Mouse (Mus musculus) CH12.LX (cell line): Measurements from ENCODE around the gene Epb41l2. TPM values are rescaled to one million over a fixed set of nuclear protein-coding genes. Genes with fewer than 3 reads are reported as not detected.

Experiments
- DNase-seq: peaks from one replicate; pipeline ENCODE4 v3.0.0-alpha.2; 2013; ENCODE audit errors: extremely low read depth
- H3K27ac ChIP-seq: 2 replicates; pipeline ENCODE4 v1.5.1; 2012; ENCODE audit warnings: low read depth, mild to moderate bottlenecking, control low read depth, moderate library complexity; ENCODE audit not compliant: insufficient read depth
- H3K27me3 ChIP-seq: replicated peaks from 2 replicates; pipeline ENCODE3; 2012; ENCODE audit warnings: inconsistent platforms
- H3K36me3 ChIP-seq, 2 experiments: replicated peaks in 1 of 2; 2 replicates each; pipeline versions ENCODE3 to v1.6.1; 2012; ENCODE audit warnings: inconsistent platforms in 1 of 2, low read length in 1 of 2, mild to moderate bottlenecking in 1 of 2, mixed read lengths in 1 of 2, moderate library complexity in 1 of 2; ENCODE audit not compliant: control insufficient read depth in 1 of 2, insufficient read depth in 1 of 2
- H3K4me1 ChIP-seq, 2 experiments: 2 replicates each; pipeline ENCODE4 v1.6.1; 2012; ENCODE audit warnings: inconsistent platforms in 1 of 2, moderate library complexity in 1 of 2; ENCODE audit not compliant: insufficient read depth in 2 of 2, control insufficient read depth in 1 of 2
- H3K4me2 ChIP-seq: 2 replicates; pipeline ENCODE4 v1.6.1; 2012; ENCODE audit warnings: low read depth, mild to moderate bottlenecking, control low read depth; ENCODE audit not compliant: poor library complexity, insufficient read depth, severe bottlenecking
- H3K4me3 ChIP-seq, 3 experiments: fragments of 150-350 bp in 1 of 3; sonication (generic) in 1 of 3; replicated peaks in 1 of 3; 2 replicates each; pipeline versions ENCODE3 to v1.5.1; 2011 to 2012; ENCODE audit warnings: low read depth in 2 of 3, low read length in 2 of 3, mild to moderate bottlenecking in 2 of 3, moderate library complexity in 2 of 3, control low read depth in 1 of 3, improper control_type of control experiment in 1 of 3, inconsistent platforms in 1 of 3, mixed read lengths in 1 of 3; ENCODE audit not compliant: poor library complexity in 1 of 3
- H3K79me2 ChIP-seq: replicated peaks from 2 replicates; pipeline ENCODE4 v1.6.1; 2012; ENCODE audit warnings: mild to moderate bottlenecking, moderate library complexity; ENCODE audit not compliant: control insufficient read depth, poor library complexity, insufficient read depth, severe bottlenecking; ENCODE audit errors: extremely low read depth
- H3K9ac ChIP-seq: 2 replicates; pipeline ENCODE4 v1.6.1; 2012; ENCODE audit warnings: low read depth, mild to moderate bottlenecking, control low read depth, moderate library complexity; ENCODE audit not compliant: insufficient read depth
- H3K9me3 ChIP-seq: replicated peaks from 2 replicates; pipeline ENCODE3; 2012; ENCODE audit warnings: low read length, inconsistent platforms, mixed read lengths
- CHD1 ChIP-seq: IDR thresholded peaks from 2 replicates; pipeline ENCODE4 v1.6.1; 2012; ENCODE audit warnings: low read depth, low read length, improper control_type of control experiment, inconsistent platforms
- ELF1 ChIP-seq: IDR thresholded peaks from 2 replicates; pipeline ENCODE4 v1.6.1; 2014; ENCODE audit warnings: low read depth, mild to moderate bottlenecking, inconsistent platforms, low read length, improper control_type of control experiment
- EP300 ChIP-seq: IDR thresholded peaks from 2 replicates; pipeline ENCODE4 v1.6.1; 2011; ENCODE audit warnings: low read length, improper control_type of control experiment
- HCFC1 ChIP-seq: IDR thresholded peaks from 2 replicates; pipeline ENCODE4 v1.6.1; 2012; ENCODE audit warnings: low read depth, mild to moderate bottlenecking, inconsistent platforms, low read length, improper control_type of control experiment
- IRF4 ChIP-seq: IDR thresholded peaks from 2 replicates; pipeline ENCODE4 v1.6.1; 2014; ENCODE audit warnings: low read depth, mild to moderate bottlenecking, inconsistent platforms, low read length, improper control_type of control experiment
- JUND ChIP-seq: conservative IDR thresholded peaks from 2 replicates; pipeline ENCODE4 v1.6.1; 2011; ENCODE audit warnings: low read depth, low read length, improper control_type of control experiment
- MAFK ChIP-seq: IDR thresholded peaks from 2 replicates; pipeline ENCODE4 v1.6.1; 2011; ENCODE audit warnings: low read length, improper control_type of control experiment; ENCODE audit not compliant: insufficient replicate concordance
- MAX ChIP-seq: IDR thresholded peaks from 2 replicates; pipeline ENCODE4 v1.6.1; 2011; ENCODE audit warnings: low read length, improper control_type of control experiment
- MAZ ChIP-seq: IDR thresholded peaks from 2 replicates; pipeline ENCODE4 v1.6.1; 2012; ENCODE audit warnings: low read depth, mild to moderate bottlenecking, inconsistent platforms, low read length, improper control_type of control experiment, moderate library complexity
- MEF2A ChIP-seq: IDR thresholded peaks from 2 replicates; pipeline ENCODE4 v1.6.1; 2014; ENCODE audit warnings: low read depth, mild to moderate bottlenecking, inconsistent platforms, low read length, improper control_type of control experiment, borderline replicate concordance
- MXI1 ChIP-seq: IDR thresholded peaks from 2 replicates; pipeline ENCODE4 v1.6.1; 2011; ENCODE audit warnings: mild to moderate bottlenecking, low read depth, low read length, improper control_type of control experiment
- NELFE ChIP-seq: IDR thresholded peaks from 2 replicates; pipeline ENCODE4 v1.6.1; 2011; ENCODE audit warnings: low read depth, low read length, improper control_type of control experiment
- PAX5 ChIP-seq: IDR thresholded peaks from 2 replicates; pipeline ENCODE4 v1.6.1; 2012; ENCODE audit warnings: low read length, inconsistent platforms, mixed read lengths
- POLR2A ChIP-seq: IDR thresholded peaks from 2 replicates; pipeline ENCODE4 v1.6.1; 2011; ENCODE audit warnings: low read depth, mild to moderate bottlenecking, improper control_type of control experiment, low read length
- RAD21 ChIP-seq: IDR thresholded peaks from 2 replicates; pipeline ENCODE4 v1.6.1; 2011; ENCODE audit warnings: low read depth, mild to moderate bottlenecking, low read length, improper control_type of control experiment, moderate library complexity
- SIN3A ChIP-seq: IDR thresholded peaks from 2 replicates; pipeline ENCODE4 v1.6.1; 2012; ENCODE audit warnings: low read length, improper control_type of control experiment, inconsistent platforms
- SMC3 ChIP-seq: IDR thresholded peaks from 2 replicates; pipeline ENCODE4 v1.6.1; 2011; ENCODE audit warnings: low read depth, low read length, improper control_type of control experiment
- TBP ChIP-seq: conservative IDR thresholded peaks from 2 replicates; pipeline ENCODE4 v1.6.1; 2011; ENCODE audit warnings: low read depth, low read length, improper control_type of control experiment
- TCF12 ChIP-seq: IDR thresholded peaks from 2 replicates; pipeline ENCODE4 v1.6.1; 2014; ENCODE audit warnings: low read depth, mild to moderate bottlenecking, inconsistent platforms, low read length, improper control_type of control experiment
- UBTF ChIP-seq: IDR thresholded peaks from 2 replicates; pipeline ENCODE4 v1.6.1; 2012; ENCODE audit warnings: low read depth, mild to moderate bottlenecking, inconsistent platforms, low read length, improper control_type of control experiment, moderate library complexity
- USF1 ChIP-seq: IDR thresholded peaks from 2 replicates; pipeline ENCODE4 v1.6.1; 2014; ENCODE audit warnings: low read depth, mild to moderate bottlenecking, inconsistent platforms, low read length, improper control_type of control experiment
- ZKSCAN1 ChIP-seq: IDR thresholded peaks from 2 replicates; pipeline ENCODE4 v1.6.1; 2012; ENCODE audit warnings: low read depth, inconsistent platforms, low read length, improper control_type of control experiment, borderline replicate concordance
- dilution Hi-C: fragments of 300-500 bp; cut with MboI; formaldehyde crosslinking; loops from 2 replicates; pipeline ENCODE4 v1.14.3; 2020; ENCODE audit warnings: low sequenced_read_pairs; ENCODE audit not compliant: extremely low pct_unique_long_range_greater_than_20kb, extremely low pct_ligation_motif_present
- in situ Hi-C: fragments of 300-500 bp; cut with MboI; formaldehyde crosslinking; loops from 3 replicates; pipeline ENCODE4 v1.14.3; 2019; ENCODE audit warnings: low sequenced_read_pairs, low pct_ligation_motif_present, low pct_unique_long_range_greater_than_20kb, mixed read lengths
- polyA plus RNA-seq: library from polyadenylated mRNA; unstranded; fragments of >175 nt; gene quantifications from 2 replicates; pipeline ENCODE4 v1.2.1, GENCODE M21; 2012; ENCODE audit warnings: low read depth; ENCODE audit not compliant: insufficient read length
- total RNA-seq, 2 experiments: library from RNA; depleted of rRNA; stranded (reverse); fragments of 300-350 nt in 1 of 2; fragments of >200 nt in 1 of 2; gene quantifications; 2 replicates each; pipeline ENCODE4 v1.2.3; 2012 to 2014

The Epb41l2 gene
- total and polyA plus RNA-seq, 3 experiments, result 24.3 to 71.2 (median 28.4) TPM

DNA sequence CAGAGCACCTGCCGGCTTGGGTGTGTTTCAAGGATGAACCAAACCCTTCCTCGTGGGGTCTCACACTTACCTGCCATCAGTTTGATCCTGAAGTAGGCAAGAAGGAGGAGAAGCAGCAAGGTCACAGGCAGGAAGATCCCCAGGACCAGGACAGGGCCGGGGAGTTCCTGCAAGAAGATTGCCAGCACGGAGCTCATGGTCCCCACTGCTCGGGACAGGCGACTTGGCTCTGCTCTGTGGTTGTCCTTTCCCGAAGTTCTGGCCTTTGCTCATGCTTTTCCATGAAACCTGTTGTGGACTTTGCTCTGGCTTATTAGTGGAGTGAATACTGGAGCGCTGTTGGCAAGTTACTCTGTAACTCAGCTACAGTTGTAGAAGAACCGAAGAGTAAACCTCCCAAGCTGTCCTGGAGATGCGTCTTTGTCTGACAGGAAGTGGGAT lies 176.3 kb downstream of the Epb41l2 start, which contains the start of gene Smlr1:
Gene Smlr1, minus strand, starts transcription at position 377 of the 441 bp plus-strand sequence.
- Histone ChIP-seq H3K4me2 (no peak within 1 kb of the TSS), H3K79me2 (no peaks in the 10 kb centered on the region)

DNA sequence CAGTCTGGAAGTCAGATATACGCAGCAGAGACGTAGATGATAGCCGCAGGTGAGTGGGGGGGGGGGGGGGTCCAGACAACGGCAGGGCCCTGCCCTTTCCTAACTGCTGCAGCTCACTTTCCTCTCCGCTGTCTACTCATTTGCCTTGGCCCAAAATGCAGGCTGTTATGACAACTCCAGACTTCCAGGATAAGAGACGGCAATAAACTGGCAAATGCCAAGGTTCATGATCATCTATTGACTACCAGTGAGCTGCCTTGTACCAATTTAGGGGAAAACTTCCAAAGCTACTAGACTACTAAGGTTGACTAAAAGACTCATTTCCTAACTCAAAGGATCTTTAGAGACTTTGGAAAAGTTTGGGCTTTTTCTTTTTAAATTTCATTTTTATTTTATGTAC lies 177.0 kb downstream of the Epb41l2 start:
- Histone ChIP-seq H3K9ac (no peak overlapping the region), H3K79me2 (no peaks in the 10 kb centered on the region), H3K4me2 (no peak overlapping the region), H3K4me3 (no peak overlapping the region), H3K4me1 (no peaks in the 10 kb centered on the region), H3K36me3 (no peaks in the 10 kb centered on the region), H3K27me3 (no peaks in the 10 kb centered on the region), H3K9me3 (no peaks in the 10 kb centered on the region)
- dilution Hi-C loops, result no loop called here
- DNase-seq, result no peak
- in situ Hi-C loops, result no loop called here
- no peak for TF ChIP-seq EP300
- no peak for TF ChIP-seq TCF12
- no peak for TF ChIP-seq UBTF
- no peak for TF ChIP-seq ZKSCAN1
- no peak for TF ChIP-seq MAFK
- TF ChIP-seq NELFE, result no peak
- TF ChIP-seq MXI1, result no peak
- TF ChIP-seq PAX5, result no peak
- TF ChIP-seq MAZ, result no peak
- TF ChIP-seq USF1, result no peak
- TF ChIP-seq HCFC1, result no peak
- TF ChIP-seq, all 38 proteins: peak for 0
- no peak overlapping the region for H3K27ac ChIP-seq

More for the DNA sequence above, 176.3 kb downstream of the Epb41l2 start, which contains the start of gene Smlr1:
- dilution Hi-C loops, result no loop called here
- Histone ChIP-seq H3K27me3 (no peaks in the 10 kb centered on the region), H3K36me3 (no peaks in the 10 kb centered on the region), H3K9ac (no peak within 1 kb of the TSS), H3K27ac (no peak within 1 kb of the TSS), H3K4me3 (no peak within 1 kb of the TSS), H3K4me1 (no peaks in the 10 kb centered on the region), H3K9me3 (no peaks in the 10 kb centered on the region)
- no peak for DNase-seq
- in situ Hi-C loops, result no loop called here
- no peak for TF ChIP-seq SIN3A
- TF ChIP-seq IRF4, result no peak
- no peak for TF ChIP-seq HCFC1
- TF ChIP-seq JUND, result no peak
- no peak for TF ChIP-seq CHD1
- TF ChIP-seq RAD21, result no peak
- no peak for TF ChIP-seq ELF1
- no peak for TF ChIP-seq MAFK
- no peak for TF ChIP-seq MEF2A
- no peak for TF ChIP-seq SMC3
- no peak for TF ChIP-seq TBP
- TF ChIP-seq POLR2A, result no peak
- TF ChIP-seq MAX, result no peak
- TF ChIP-seq, all 38 proteins: peak for 0
